Comparison of ENCODE assay signal across 19 mouse cellular contexts in genomic region chr8:124463111-124463510, GRCm38 (mm10). TPM values are rescaled to one million over a fixed set of nuclear protein-coding genes. Genes with fewer than 3 reads are reported as not detected.
A peak's percentile ranks its signal among the peaks of the same experiment; 100 is the strongest.
DNase-seq lines count a peak whose midpoint lies in the region; ATAC-seq and TF ChIP-seq lines count a peak whose summit lies in the region.
"Had no signal": no experiment of that assay in that cellular context is flagged by ENCODE, and none has a peak within 500 bp of the region (broad histone marks: within the 10 kb centered on the region; RNA-seq: fewer than 3 reads in every experiment).

No protein-coding gene starts in this region.

- no peak overlapping the region for H3K9ac ChIP-seq in midbrain, embryonic 14.5 days (replicated peaks; ENCODE audit: low read length)
- no peak overlapping the region for H3K9ac ChIP-seq in midbrain, embryonic 16.5 days (ENCODE audit: low read depth, low read length)
- H3K9ac ChIP-seq in liver, embryonic 11.5 days (ENCODE audit: low read depth, low read length), result no peak overlapping the region
- H3K9ac ChIP-seq: embryonic facial prominence, embryonic 15.5 days; heart, embryonic 15.5 days; kidney, embryonic 15.5 days; lung, embryonic 14.5 days; midbrain, embryonic 12.5 days had no signal

- H3K27ac ChIP-seq in gastrocnemius, adult 2 months, result peak overlapping the region; percentile 32; the same call in 1 of the 2 replicates
- no peak overlapping the region for H3K27ac ChIP-seq in midbrain, embryonic 14.5 days (replicated peaks; ENCODE audit: low read depth, low read length)
- H3K27ac ChIP-seq in midbrain, embryonic 16.5 days (ENCODE audit: low read length), result no peak overlapping the region
- H3K27ac ChIP-seq in cortical plate, adult 2 months (ENCODE audit: insufficient read depth, low read length), result peak overlapping the region; percentile 76
- H3K27ac ChIP-seq in liver, embryonic 11.5 days (ENCODE audit: low read depth, low read length), result no peak overlapping the region
- H3K27ac ChIP-seq: embryonic facial prominence, embryonic 15.5 days; heart, adult 2 months; heart, embryonic 15.5 days; kidney, embryonic 15.5 days; macrophage; midbrain, embryonic 12.5 days had no signal

- intact Hi-C loops in gastrocnemius, adult 2 months (cut with DNase I), result no loop called here
- intact Hi-C loops in gastrocnemius, postnatal 36 days (cut with DNase I), result no loop called here
- intact Hi-C loops in left cerebral cortex, postnatal 36 days (cut with DNase I), result loop anchor here (5.0 kb wide), 1 partner anchor 44 kb away; no protein-coding TSS in a partner anchor

- no peaks in the 10 kb centered on the region for H3K27me3 ChIP-seq in midbrain, embryonic 14.5 days (ENCODE audit: control insufficient read depth, insufficient read depth, low read length)
- no peaks in the 10 kb centered on the region for H3K27me3 ChIP-seq in midbrain, embryonic 16.5 days (ENCODE audit: control insufficient read depth, insufficient read depth, low read depth, low read length)
- no peaks in the 10 kb centered on the region for H3K27me3 ChIP-seq in liver, embryonic 11.5 days (replicated peaks; ENCODE audit: control insufficient read depth, insufficient read depth, low read length)
- H3K27me3 ChIP-seq: kidney, embryonic 15.5 days had no signal

- no peak for ATAC-seq in midbrain, embryonic 14.5 days (ENCODE audit: low FRiP score, low TSS enrichment)
- no peak for ATAC-seq in midbrain, embryonic 16.5 days
- no peak for ATAC-seq in liver, embryonic 11.5 days (replicated peaks; ENCODE audit: low FRiP score)
- ATAC-seq: intestine, embryonic 16.5 days had no signal

- H3K4me1 ChIP-seq in midbrain, embryonic 14.5 days (ENCODE audit: control insufficient read depth, insufficient read depth, low read length), result peaks cover 7% of the 10 kb centered on the region; the same call in 1 of the 2 replicates
- 0 out of 2 replicates have a peak, but pooled peaks cover 6% of the 10 kb centered on the region for H3K4me1 ChIP-seq in midbrain, embryonic 16.5 days (ENCODE audit: control insufficient read depth, insufficient read depth, low read length)
- peaks cover 8% of the 10 kb centered on the region for H3K4me1 ChIP-seq in cortical plate, adult 2 months (ENCODE audit: control insufficient read depth, insufficient read depth, low read length)
- no peaks in the 10 kb centered on the region for H3K4me1 ChIP-seq in liver, embryonic 11.5 days (replicated peaks; ENCODE audit: control insufficient read depth, insufficient read depth, low read length)
- H3K4me1 ChIP-seq: embryonic facial prominence, embryonic 15.5 days; heart, embryonic 15.5 days; kidney, embryonic 15.5 days had no signal

- no peaks in the 10 kb centered on the region for H3K9me3 ChIP-seq in midbrain, embryonic 14.5 days (ENCODE audit: control insufficient read depth, low read length)
- H3K9me3 ChIP-seq in midbrain, embryonic 16.5 days (replicated peaks; ENCODE audit: control insufficient read depth, low read length, poor library complexity, severe bottlenecking), result no peaks in the 10 kb centered on the region
- no peaks in the 10 kb centered on the region for H3K9me3 ChIP-seq in liver, embryonic 11.5 days (ENCODE audit: control insufficient read depth, low read length)
- H3K9me3 ChIP-seq: embryonic facial prominence, embryonic 15.5 days; heart, embryonic 15.5 days; kidney, embryonic 15.5 days; midbrain, embryonic 12.5 days had no signal

- TF ChIP-seq POLR2A in cortical plate, adult 2 months (IDR thresholded peaks at IDR 0.05; ENCODE audit: extremely low read depth, insufficient read depth, low read length), result no peak

- TF ChIP-seq CTCF in gastrocnemius, adult 2 months (IDR thresholded peaks at IDR 0.05), result peak; percentile 53
- TF ChIP-seq CTCF in cortical plate, adult 2 months (IDR thresholded peaks at IDR 0.05; ENCODE audit: extremely low read depth, insufficient read depth, low read length), result no peak

- no peaks in the 10 kb centered on the region for H3K36me3 ChIP-seq in midbrain, embryonic 14.5 days (ENCODE audit: control insufficient read depth, insufficient read depth, low read length)
- H3K36me3 ChIP-seq in midbrain, embryonic 16.5 days (ENCODE audit: control insufficient read depth, insufficient read depth, low read length), result no peaks in the 10 kb centered on the region
- H3K36me3 ChIP-seq in liver, embryonic 11.5 days (ENCODE audit: control insufficient read depth, insufficient read depth, low read length), result no peaks in the 10 kb centered on the region
- H3K36me3 ChIP-seq: embryonic facial prominence, embryonic 15.5 days; heart, embryonic 15.5 days; kidney, embryonic 15.5 days; midbrain, embryonic 12.5 days had no signal

- 58% methylated on average over 4 of the region's 4 CpGs for WGBS in midbrain, embryonic 14.5 days
- WGBS in midbrain, embryonic 16.5 days, result 33% methylated on average over 4 of the region's 4 CpGs
- 53% methylated on average over 4 of the region's 4 CpGs for WGBS in liver, embryonic 11.5 days

- DNase-seq in gastrocnemius, adult 2 months, result peak; percentile 58
- no peak for DNase-seq in gastrocnemius, postnatal 36 days
- peak; percentile 9 for DNase-seq in midbrain, embryonic 14.5 days
- DNase-seq in left cerebral cortex, postnatal 36 days (ENCODE audit: low spot score in 2 of 2), result peak; percentile 26 to 32
- no peak for DNase-seq in liver, embryonic 11.5 days (ENCODE audit: low spot score)
- DNase-seq: adrenal gland, postnatal 25 days; cerebellum, postnatal 36 days; heart, adult 2 months; lung, embryonic 14.5 days; thymus, postnatal 4 days had no signal

- H3K4me2 ChIP-seq in midbrain, embryonic 14.5 days (ENCODE audit: low read length), result no peak overlapping the region
- H3K4me2 ChIP-seq in midbrain, embryonic 16.5 days (ENCODE audit: low read length), result no peak overlapping the region
- no peak overlapping the region for H3K4me2 ChIP-seq in liver, embryonic 11.5 days
- H3K4me2 ChIP-seq: embryonic facial prominence, embryonic 15.5 days; heart, embryonic 15.5 days; kidney, embryonic 15.5 days; lung, embryonic 14.5 days; midbrain, embryonic 12.5 days had no signal

- H3K4me3 ChIP-seq in gastrocnemius, adult 2 months, result no peak overlapping the region
- H3K4me3 ChIP-seq in midbrain, embryonic 14.5 days (replicated peaks; ENCODE audit: low read depth, low read length), result no peak overlapping the region
- no peak overlapping the region for H3K4me3 ChIP-seq in midbrain, embryonic 16.5 days (ENCODE audit: low read depth, low read length)
- H3K4me3 ChIP-seq in cortical plate, adult 2 months (ENCODE audit: insufficient read depth, low read length), result no peak overlapping the region
- H3K4me3 ChIP-seq in liver, embryonic 11.5 days (ENCODE audit: low read depth, low read length), result no peak overlapping the region
- H3K4me3 ChIP-seq: embryonic facial prominence, embryonic 15.5 days; heart, adult 2 months; heart, embryonic 15.5 days; kidney, embryonic 15.5 days; midbrain, embryonic 12.5 days had no signal

RNA-seq across cellular contexts. Expression of gene Pgbd5, which starts 23.7 kb away (rescaled TPM):
- under 1 TPM; 0.15 to 0.50 TPM for total RNA-seq in gastrocnemius, adult 2 months (2021)
- total RNA-seq in gastrocnemius, postnatal 36 days (2021), result under 1 TPM; 0.15 to 0.25 TPM
- polyA plus RNA-seq in midbrain, embryonic 14.5 days (2014; fragmentation: Nextera tagmentation; extraction: Ambion mirVana), result 12.8 and 13.8 TPM in 2 replicates
- polyA plus RNA-seq in midbrain, embryonic 16.5 days (2015; fragmentation: Nextera tagmentation; extraction: Ambion mirVana), result 12.2 and 13.7 TPM in 2 replicates
- polyA plus RNA-seq in cortical plate, adult 2 months (2012; rRNA removed), result 184 and 196 TPM in 2 replicates
- 100 to 1,000 TPM; 211 to 220 TPM for total RNA-seq in left cerebral cortex, postnatal 36 days (2021)
- 0.27 and 0.55 TPM in 2 replicates for polyA plus RNA-seq in liver, embryonic 11.5 days (2014; fragmentation: Nextera tagmentation; extraction: Ambion mirVana)
- total RNA-seq: liver, adult 2 months had no signal
- polyA plus RNA-seq: liver, adult 2 months had no signal

RNA-seq across cellular contexts. Expression of gene Cog2, which starts 57.5 kb away (rescaled TPM):
- total RNA-seq in gastrocnemius, adult 2 months (2021), result 10 to 100 TPM; 17.1 to 17.7 TPM
- 10 to 100 TPM; 13.5 to 18.1 TPM for total RNA-seq in gastrocnemius, postnatal 36 days (2021)
- 33.0 and 39.3 TPM in 2 replicates for polyA plus RNA-seq in midbrain, embryonic 14.5 days (2014; fragmentation: Nextera tagmentation; extraction: Ambion mirVana)
- 33.0 and 34.5 TPM in 2 replicates for polyA plus RNA-seq in midbrain, embryonic 16.5 days (2015; fragmentation: Nextera tagmentation; extraction: Ambion mirVana)
- 27.0 and 29.0 TPM in 2 replicates for polyA plus RNA-seq in cortical plate, adult 2 months (2012; rRNA removed)
- total RNA-seq in left cerebral cortex, postnatal 36 days (2021), result 10 to 100 TPM; 37.1 to 41.7 TPM
- polyA plus RNA-seq in liver, embryonic 11.5 days (2014; fragmentation: Nextera tagmentation; extraction: Ambion mirVana), result 29.5 and 34.0 TPM in 2 replicates

Comparison
In these comparisons a context has a peak if more than half of its experiments do, and no peak if none do; other contexts are left out.
1. DNase-seq: peak in gastrocnemius, adult 2 months (single experiment), midbrain, embryonic 14.5 days (single experiment) and left cerebral cortex, postnatal 36 days (2 of 2); none in gastrocnemius, postnatal 36 days (0 of 2) and liver, embryonic 11.5 days (single experiment).
2. H3K27ac ChIP-seq: peak in gastrocnemius, adult 2 months (single experiment) and cortical plate, adult 2 months (single experiment); none in midbrain, embryonic 14.5 days (single experiment), midbrain, embryonic 16.5 days (single experiment) and liver, embryonic 11.5 days (single experiment).
3. RNA of gene Pgbd5, which starts 23.7 kb away (polyA plus RNA-seq): 184 to 196 TPM in cortical plate, adult 2 months; 12.8 to 13.8 TPM in midbrain, embryonic 14.5 days, 12.2 to 13.7 TPM in midbrain, embryonic 16.5 days and 0.27 to 0.55 TPM in liver, embryonic 11.5 days; every median in the first group is over 10 times any median in the second.